Mouse (Mus musculus) lung, postnatal 36 days (tissue): ENCODE measurements around the gene Btbd3.

Experiments used
- DNase-seq: peaks from one replicate; pipeline ENCODE4 v3.0.0; 2022; ENCODE audit warnings: mixed read lengths

Btbd3 gene

GRCm38 (mm10) chr2:138280225-138280711 is 23.9 kb downstream of the Btbd3 start:
- DNase-seq: peak; percentile 53

GRCm38 (mm10) chr2:138281550-138282201 is 25.3 kb downstream of the Btbd3 start:
- peak; percentile 71 for DNase-seq

GRCm38 (mm10) chr2:138283372-138283771 is 27.0 kb downstream of the Btbd3 start:
- peak; percentile 52 for DNase-seq

- no peak for DNase-seq
Observed at GRCm38 (mm10) chr2:138283856-138284255, 27.5 kb downstream of the Btbd3 start.

GRCm38 (mm10) chr2:138285811-138286210 is 29.4 kb downstream of the Btbd3 start:
- no peak for DNase-seq

GRCm38 (mm10) chr2:138290154-138290553 is 33.8 kb downstream of the Btbd3 start:
- no peak for DNase-seq

GRCm38 (mm10) chr2:138294286-138294685 is 37.9 kb downstream of the Btbd3 start:
- no peak for DNase-seq

- DNase-seq: no peak
Observed at GRCm38 (mm10) chr2:138306236-138306635, 49.9 kb downstream of the Btbd3 start.

- DNase-seq: no peak
Observed at GRCm38 (mm10) chr2:138315644-138316043, 59.3 kb downstream of the Btbd3 start.

GRCm38 (mm10) chr2:138320408-138320807 is 64.0 kb downstream of the Btbd3 start:
- no peak for DNase-seq

- DNase-seq: no peak
Observed at GRCm38 (mm10) chr2:138321041-138321481, 64.7 kb downstream of the Btbd3 start.

GRCm38 (mm10) chr2:138322270-138323114 is 66.1 kb downstream of the Btbd3 start:
- peak; percentile 29 for DNase-seq

GRCm38 (mm10) chr2:138326367-138326766 is 70.0 kb downstream of the Btbd3 start:
- DNase-seq: peak; percentile 4

- DNase-seq: peak; percentile 20
Observed at GRCm38 (mm10) chr2:138334198-138334597, 77.8 kb downstream of the Btbd3 start.

- no peak for DNase-seq
Observed at GRCm38 (mm10) chr2:138337886-138338494, 81.6 kb downstream of the Btbd3 start.

- no peak for DNase-seq
Observed at GRCm38 (mm10) chr2:138338524-138338923, 82.2 kb downstream of the Btbd3 start.

- DNase-seq: no peak
Observed at GRCm38 (mm10) chr2:138355366-138355765, 99.0 kb downstream of the Btbd3 start.

- DNase-seq: peak; percentile 78
Observed at GRCm38 (mm10) chr2:138362474-138362873, 106.1 kb downstream of the Btbd3 start.

GRCm38 (mm10) chr2:138365391-138365790 is 109.0 kb downstream of the Btbd3 start:
- DNase-seq: no peak

GRCm38 (mm10) chr2:138374556-138374955 is 118.2 kb downstream of the Btbd3 start:
- DNase-seq: no peak

- no peak for DNase-seq
Observed at GRCm38 (mm10) chr2:138378855-138379254, 122.5 kb downstream of the Btbd3 start.

- DNase-seq: no peak
Observed at GRCm38 (mm10) chr2:138384762-138385161, 128.4 kb downstream of the Btbd3 start.

GRCm38 (mm10) chr2:138388591-138388990 is 132.2 kb downstream of the Btbd3 start:
- DNase-seq: no peak
